Mouse (Mus musculus) lung, embryonic 16.5 days (tissue): Measurements from ENCODE around the gene Rnf19b. TPM values are rescaled to one million over a fixed set of nuclear protein-coding genes. Genes with fewer than 3 reads are reported as not detected.

ENCODE experiments used
- ATAC-seq: fragments of 200-750 bp; cut with Nextera tagmentation; 2 replicates; pipeline ENCODE4 v1.8.0; 2017; ENCODE audit warnings: low read depth, mild to moderate bottlenecking, moderate library complexity
- H3K27ac ChIP-seq: fragments of 300-500 bp; sonication (generic); 2 replicates; pipeline ENCODE4 v1.5.1; 2014; ENCODE audit warnings: mild to moderate bottlenecking, control low read depth, low read length
- H3K27me3 ChIP-seq: fragments of 300-500 bp; sonication (generic); 2 replicates; pipeline ENCODE4 v1.6.1; 2014; ENCODE audit warnings: low read depth, low read length, mixed read lengths; ENCODE audit not compliant: control insufficient read depth, insufficient read depth
- H3K36me3 ChIP-seq: fragments of 300-500 bp; sonication (generic); 2 replicates; pipeline ENCODE4 v1.6.1; 2014; ENCODE audit warnings: low read length; ENCODE audit not compliant: control insufficient read depth, insufficient read depth
- H3K4me1 ChIP-seq: fragments of 300-500 bp; sonication (generic); replicated peaks from 2 replicates; pipeline ENCODE4 v1.6.1; 2014; ENCODE audit warnings: low read length, mixed read lengths; ENCODE audit not compliant: control insufficient read depth, insufficient read depth
- H3K4me2 ChIP-seq: fragments of 300-500 bp; sonication (generic); 2 replicates; pipeline ENCODE4 v1.6.1; 2014; ENCODE audit warnings: low read depth, low read length, control low read depth
- H3K4me3 ChIP-seq: fragments of 300-500 bp; sonication (generic); 2 replicates; pipeline ENCODE4 v1.5.1; 2014; ENCODE audit warnings: mild to moderate bottlenecking, low read length, control low read depth
- H3K9ac ChIP-seq: fragments of 300-500 bp; sonication (generic); 2 replicates; pipeline ENCODE4 v1.6.1; 2014; ENCODE audit warnings: low read length, control low read depth
- H3K9me3 ChIP-seq: fragments of 300-500 bp; sonication (generic); 2 replicates; pipeline ENCODE4 v1.6.1; 2016; ENCODE audit warnings: low read length; ENCODE audit not compliant: control insufficient read depth
- WGBS: fragments of 180-500 bp; shearing (Covaris S2); extraction: QIAGEN DNeasy Blood & Tissue Kit; methylation state at CpG from one replicate; pipeline ENCODE4 v1.1.7; 2014; 5-methylcytosine and 5-hydroxymethylcytosine counted together
- polyA plus RNA-seq: library from polyadenylated mRNA; unstranded; fragments of >200 nt; fragmentation: Nextera tagmentation; extraction: Ambion mirVana; gene quantifications from 2 replicates; pipeline ENCODE4 v1.2.1, GENCODE M21; 2015

The Rnf19b gene
- polyA plus RNA-seq, 1 experiment from 2014 or later, result 7.1 TPM

DNA sequence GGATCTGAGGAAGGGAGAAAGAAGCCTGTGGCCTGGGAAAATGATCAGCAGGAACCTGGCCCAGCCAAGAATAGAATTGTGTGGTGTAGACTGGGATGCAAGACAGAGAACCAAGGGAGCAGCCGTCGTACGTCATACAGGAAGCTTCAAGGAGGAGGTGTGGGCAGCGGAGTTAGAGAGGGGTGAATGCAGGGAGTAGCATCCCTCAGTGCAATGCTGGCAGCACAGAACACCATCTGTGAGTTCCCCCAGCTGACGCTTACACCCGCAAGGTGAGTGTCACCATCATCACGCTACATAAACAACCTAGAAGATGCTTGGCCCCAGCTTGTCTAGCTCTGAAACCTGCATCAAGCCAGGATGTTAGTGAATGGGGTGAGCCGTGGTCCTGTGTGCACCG, 38.3 kb upstream of the Rnf19b start:
- H3K4me2 ChIP-seq, result no peak overlapping the region
- H3K27me3 ChIP-seq, result no peaks in the 10 kb centered on the region
- no peak overlapping the region for H3K4me3 ChIP-seq
- H3K9ac ChIP-seq, result no peak overlapping the region
- peaks cover 42% of the 10 kb centered on the region for H3K4me1 ChIP-seq
- no peak for ATAC-seq
- no peak overlapping the region for H3K27ac ChIP-seq
- H3K9me3 ChIP-seq, result no peaks in the 10 kb centered on the region
- 67% methylated on average over 9 of the region's 9 CpGs for WGBS
- no peaks in the 10 kb centered on the region for H3K36me3 ChIP-seq

DNA sequence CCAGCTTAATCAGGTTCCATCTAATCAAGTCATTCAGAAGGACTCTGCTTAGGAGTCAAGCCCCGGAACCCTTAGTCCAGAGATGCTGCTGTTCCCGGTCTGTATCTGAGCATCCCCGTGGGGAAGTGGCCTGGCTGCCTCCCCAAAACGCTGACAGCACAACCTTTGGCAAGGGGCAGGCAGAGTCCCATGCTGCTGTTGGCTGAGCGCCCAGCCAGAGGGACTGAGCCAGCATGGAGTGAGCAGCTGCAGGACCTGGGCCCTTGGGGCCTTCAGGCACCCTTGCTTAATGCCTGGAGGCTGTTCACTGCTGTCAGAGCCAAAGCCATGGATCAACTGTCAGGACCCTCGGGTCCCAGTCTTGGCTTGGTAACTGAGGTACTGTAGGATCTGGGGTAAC, 37.6 kb upstream of the Rnf19b start:
- WGBS, result 37% methylated on average over 6 of the region's 6 CpGs
- Histone ChIP-seq H3K36me3 (no peaks in the 10 kb centered on the region), H3K4me2 (no peak overlapping the region), H3K9me3 (no peaks in the 10 kb centered on the region), H3K27ac (no peak overlapping the region), H3K9ac (no peak overlapping the region), H3K4me1 (peaks cover 41% of the 10 kb centered on the region), H3K4me3 (no peak overlapping the region), H3K27me3 (no peaks in the 10 kb centered on the region)
- ATAC-seq, result peak; percentile 89

DNA sequence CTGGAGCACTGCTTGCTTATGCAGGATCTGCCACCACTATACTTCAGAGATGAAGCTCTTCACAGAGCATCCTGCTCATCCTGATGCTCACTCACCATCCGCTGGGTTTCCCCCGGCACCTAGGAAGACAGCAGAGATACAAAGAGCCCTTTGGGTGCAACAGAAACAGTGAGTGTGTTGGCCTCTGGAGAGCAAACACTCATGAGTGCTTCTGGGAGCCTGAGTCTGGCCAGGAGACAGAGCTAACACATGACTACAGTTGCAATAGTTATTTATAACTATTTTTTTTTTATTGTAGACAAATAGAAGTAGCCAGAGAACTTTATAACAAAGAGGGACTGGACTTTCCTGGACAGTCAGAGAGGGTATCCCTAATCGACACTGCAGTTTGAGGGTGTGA, 36.6 kb upstream of the Rnf19b start:
- no peaks in the 10 kb centered on the region for H3K9me3 ChIP-seq
- no peak overlapping the region for H3K9ac ChIP-seq
- no peak for ATAC-seq
- H3K4me3 ChIP-seq, result no peak overlapping the region
- H3K4me1 ChIP-seq, result peaks cover 32% of the 10 kb centered on the region
- H3K4me2 ChIP-seq, result no peak overlapping the region
- no peak overlapping the region for H3K27ac ChIP-seq
- WGBS, result 50% methylated on average over 3 of the region's 3 CpGs
- no peaks in the 10 kb centered on the region for H3K27me3 ChIP-seq
- H3K36me3 ChIP-seq, result no peaks in the 10 kb centered on the region

GRCm38 (mm10) chr4:129021886-129022285, 36.2 kb upstream of the Rnf19b start:
- H3K27ac ChIP-seq, result no peak overlapping the region
- peaks cover 31% of the 10 kb centered on the region for H3K4me1 ChIP-seq
- 75% methylated on average over 4 of the region's 4 CpGs for WGBS
- no peaks in the 10 kb centered on the region for H3K9me3 ChIP-seq
- no peaks in the 10 kb centered on the region for H3K27me3 ChIP-seq
- no peaks in the 10 kb centered on the region for H3K36me3 ChIP-seq
- H3K4me2 ChIP-seq, result no peak overlapping the region
- no peak overlapping the region for H3K9ac ChIP-seq
- ATAC-seq, result no peak
- no peak overlapping the region for H3K4me3 ChIP-seq

DNA sequence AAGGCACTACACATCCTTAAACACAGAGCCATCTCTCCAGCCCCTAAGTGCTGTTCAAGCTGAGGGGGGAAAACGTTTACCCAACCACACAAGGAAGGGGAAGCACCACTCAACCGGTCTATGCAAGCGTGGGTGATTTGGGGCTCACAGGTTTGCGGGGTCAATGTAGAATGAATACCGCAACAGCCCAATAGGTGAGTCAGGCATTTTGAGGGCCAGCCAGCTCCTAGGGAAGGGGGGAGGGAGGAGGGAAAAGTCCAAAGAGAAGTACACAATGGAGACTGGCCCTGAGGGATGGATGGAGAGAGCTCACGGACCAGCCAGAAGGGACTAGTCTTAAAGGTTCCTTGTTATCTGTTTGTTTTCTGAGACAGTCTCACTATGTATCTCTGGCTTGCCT, 34.2 kb upstream of the Rnf19b start:
- ATAC-seq, result no peak
- WGBS, result 56% methylated on average over 6 of the region's 6 CpGs
- Histone ChIP-seq H3K27ac (no peak overlapping the region), H3K4me2 (no peak overlapping the region), H3K9me3 (no peaks in the 10 kb centered on the region), H3K9ac (no peak overlapping the region), H3K4me3 (no peak overlapping the region), H3K36me3 (no peaks in the 10 kb centered on the region), H3K27me3 (no peaks in the 10 kb centered on the region), H3K4me1 (peaks cover 31% of the 10 kb centered on the region)

GRCm38 (mm10) chr4:129024775-129025174, 33.3 kb upstream of the Rnf19b start:
- WGBS, result 12% methylated on average over 6 of the region's 6 CpGs
- peaks cover 29% of the 10 kb centered on the region for H3K4me1 ChIP-seq
- H3K4me3 ChIP-seq, result no peak overlapping the region
- no peak overlapping the region for H3K9ac ChIP-seq
- H3K27me3 ChIP-seq, result no peaks in the 10 kb centered on the region
- no peak overlapping the region for H3K4me2 ChIP-seq
- peak overlapping the region; percentile 50 for H3K27ac ChIP-seq
- no peaks in the 10 kb centered on the region for H3K9me3 ChIP-seq
- ATAC-seq, result peak; percentile 80
- H3K36me3 ChIP-seq, result no peaks in the 10 kb centered on the region

- Histone ChIP-seq H3K9ac (no peak overlapping the region), H3K27me3 (no peaks in the 10 kb centered on the region), H3K9me3 (no peaks in the 10 kb centered on the region), H3K27ac (no peak overlapping the region), H3K4me3 (no peak overlapping the region), H3K36me3 (no peaks in the 10 kb centered on the region), H3K4me2 (no peak overlapping the region), H3K4me1 (peaks cover 20% of the 10 kb centered on the region)
- ATAC-seq, result no peak
- 91% methylated on average over 3 of the region's 3 CpGs for WGBS
Measured at GRCm38 (mm10) chr4:129025707-129026106, 32.4 kb upstream of the Rnf19b start.

- no peak overlapping the region for H3K9ac ChIP-seq
- WGBS, result 90% methylated on average over 4 of the region's 4 CpGs
- ATAC-seq, result no peak
Measured at GRCm38 (mm10) chr4:129030746-129031145, 27.3 kb upstream of the Rnf19b start.

DNA sequence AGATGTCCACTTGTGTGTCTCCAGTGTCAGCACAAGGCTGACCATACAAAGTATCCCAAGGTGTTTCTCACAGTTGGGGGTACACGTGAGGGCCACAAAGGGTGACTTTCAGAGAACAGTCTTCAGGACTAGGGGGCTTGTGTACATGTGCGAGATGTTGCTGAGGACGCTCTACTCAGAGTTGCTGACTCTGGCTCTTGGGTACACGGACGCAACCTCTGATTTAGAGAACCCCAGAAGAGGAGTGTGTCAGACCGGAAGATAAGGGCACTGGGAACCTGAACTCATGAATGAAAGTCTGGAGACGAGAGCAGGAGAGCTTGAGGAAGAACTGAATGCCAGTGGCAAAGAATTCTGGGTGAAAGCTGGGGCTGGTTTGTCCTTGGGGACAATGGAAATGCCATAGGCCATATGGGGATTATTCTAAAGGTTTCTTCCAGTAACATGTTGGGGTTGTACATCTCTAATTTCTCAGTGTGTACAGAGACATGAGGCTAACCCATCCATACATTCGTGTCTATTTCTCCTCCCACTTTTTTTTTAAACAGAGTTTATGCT, 26.6 kb upstream of the Rnf19b start:
- no peak for ATAC-seq
- H3K9me3 ChIP-seq, result no peaks in the 10 kb centered on the region
- H3K4me1 ChIP-seq, result peaks cover 26% of the 10 kb centered on the region
- H3K36me3 ChIP-seq, result no peaks in the 10 kb centered on the region
- WGBS, result 76% methylated on average over 8 of the region's 8 CpGs
- H3K27me3 ChIP-seq, result no peaks in the 10 kb centered on the region
- H3K9ac ChIP-seq, result no peak overlapping the region
- no peak overlapping the region for H3K4me3 ChIP-seq
- no peak overlapping the region for H3K27ac ChIP-seq
- H3K4me2 ChIP-seq, result no peak overlapping the region

More at GRCm38 (mm10) chr4:129030746-129031145, 27.3 kb upstream of the Rnf19b start:
- peaks cover 22% of the 10 kb centered on the region for H3K4me1 ChIP-seq
- no peaks in the 10 kb centered on the region for H3K27me3 ChIP-seq
- H3K27ac ChIP-seq, result no peak overlapping the region
- no peak overlapping the region for H3K4me2 ChIP-seq
- H3K9me3 ChIP-seq, result no peaks in the 10 kb centered on the region
- no peaks in the 10 kb centered on the region for H3K36me3 ChIP-seq
- no peak overlapping the region for H3K4me3 ChIP-seq
